Mouse (Mus musculus) lung, postnatal 25 days (tissue): ENCODE measurements around the gene Arid1a.

Source experiments
- DNase-seq: peaks from one replicate; pipeline ENCODE4 v3.0.0; 2022; ENCODE audit warnings: low spot score

Gene Arid1a

GRCm38 (mm10) chr4:133730122-133730521 lies 26.4 kb downstream of the Arid1a start:
- DNase-seq: no peak

DNA sequence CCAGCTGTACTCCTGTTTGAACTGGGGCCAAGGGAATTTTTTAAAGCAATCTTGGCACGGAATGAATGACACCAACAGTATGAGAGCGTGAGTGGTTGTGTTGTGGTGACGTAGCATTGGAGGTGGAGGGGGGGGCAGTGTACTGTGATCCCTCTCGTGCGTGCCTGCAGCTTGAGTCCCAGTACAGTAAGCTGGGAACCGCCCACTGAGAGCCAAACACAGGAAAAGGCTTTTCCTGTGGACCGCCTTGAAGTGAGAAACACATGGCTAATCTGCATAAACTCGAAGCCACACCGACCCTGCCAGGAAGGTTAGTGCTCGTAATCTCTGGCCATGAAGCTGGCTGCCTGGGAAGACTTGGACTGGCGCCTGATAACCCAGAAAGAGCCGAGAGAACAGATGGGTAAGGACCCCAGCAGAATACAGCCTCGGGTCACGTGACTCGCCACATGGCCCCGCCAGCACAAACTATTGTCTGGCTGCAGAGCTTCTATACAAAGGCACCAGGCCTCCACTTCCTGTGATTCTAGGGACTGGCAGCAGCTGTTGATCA lies 27.0 kb downstream of the Arid1a start:
- peak; percentile 94 for DNase-seq

DNA sequence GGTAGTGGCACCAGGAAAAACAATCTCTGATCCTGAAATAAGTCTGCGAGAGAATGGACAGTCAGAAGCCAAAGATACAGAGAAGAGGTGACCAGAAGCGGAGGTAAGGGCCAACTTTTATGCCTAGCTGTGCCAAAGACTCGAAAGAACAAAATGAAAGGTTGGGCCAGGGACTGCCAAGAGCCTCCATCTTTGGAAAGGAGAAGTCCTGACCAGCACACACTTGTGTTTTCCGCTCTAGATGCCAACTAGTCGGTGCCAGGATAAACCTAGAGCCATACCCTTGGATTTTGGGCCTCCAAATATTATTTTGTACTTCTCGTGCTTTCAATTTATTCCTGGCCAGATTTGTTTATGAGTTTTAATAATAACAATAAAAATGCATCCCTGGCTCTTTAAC lies 27.6 kb downstream of the Arid1a start:
- DNase-seq: no peak

GRCm38 (mm10) chr4:133728256-133728655 lies 28.3 kb downstream of the Arid1a start:
- DNase-seq: no peak

DNA sequence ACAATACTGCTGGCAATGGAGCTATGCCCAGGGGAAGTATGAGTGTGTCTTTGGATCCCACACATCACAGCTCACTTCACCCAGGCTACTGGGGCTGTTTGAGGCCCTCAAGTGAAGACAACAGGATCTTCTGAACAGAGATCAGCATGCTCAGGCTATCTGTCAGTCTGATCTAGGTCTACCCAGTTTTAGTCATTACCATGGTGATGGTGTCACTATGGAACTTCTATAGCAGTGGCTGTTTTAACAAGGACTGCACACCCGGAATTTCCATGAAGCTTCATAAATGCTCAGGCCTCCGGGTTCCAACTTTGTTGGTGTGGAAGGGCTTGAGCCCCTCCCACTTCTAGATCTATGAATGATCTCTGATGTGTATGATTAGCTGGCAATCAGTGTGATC lies 30.9 kb downstream of the Arid1a start:
- DNase-seq: no peak

- DNase-seq: no peak
Measured at GRCm38 (mm10) chr4:133719791-133720190, 36.8 kb downstream of the Arid1a start.

GRCm38 (mm10) chr4:133712755-133713154 lies 43.8 kb downstream of the Arid1a start:
- no peak for DNase-seq

DNA sequence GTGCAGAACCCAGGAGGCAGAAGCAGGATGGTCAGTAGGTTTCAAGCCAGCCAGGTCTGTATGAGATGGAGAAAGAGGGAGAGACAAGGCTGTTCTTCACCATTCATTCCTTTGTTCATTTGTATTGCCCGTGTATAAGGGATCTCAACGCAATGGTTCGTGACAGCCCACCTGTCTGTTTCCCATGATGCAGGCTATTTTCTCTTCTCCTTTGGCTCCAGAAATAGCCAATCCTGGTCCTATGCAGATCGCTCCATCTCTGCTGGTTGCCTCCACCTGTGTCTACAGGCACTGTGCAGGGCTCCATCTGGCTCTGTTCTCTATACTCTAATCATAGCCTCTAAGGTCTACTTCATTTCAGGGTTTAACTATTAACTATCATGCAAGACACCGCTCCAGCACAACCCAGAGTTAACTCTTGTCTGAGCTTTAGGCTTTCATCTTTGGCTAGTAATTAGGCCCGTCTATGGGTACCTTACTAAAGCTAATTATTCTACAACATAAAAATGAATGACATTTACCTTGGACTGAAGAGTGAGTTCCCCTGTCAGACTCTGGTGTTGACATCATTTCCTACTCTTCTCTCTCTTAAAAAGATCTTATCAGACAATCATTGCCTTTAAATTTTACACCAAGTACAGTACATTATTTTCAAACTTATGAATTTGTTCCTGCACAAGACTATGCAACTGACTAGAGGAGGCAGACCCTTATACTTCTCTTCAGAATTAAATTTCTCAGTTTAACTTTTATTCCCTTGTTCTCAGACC lies 45.1 kb downstream of the Arid1a start:
- no peak for DNase-seq

- DNase-seq: no peak
Measured at GRCm38 (mm10) chr4:133709395-133709794, 47.2 kb downstream of the Arid1a start.

GRCm38 (mm10) chr4:133707464-133707863 lies 49.1 kb downstream of the Arid1a start:
- DNase-seq: no peak

GRCm38 (mm10) chr4:133706956-133707355 lies 49.6 kb downstream of the Arid1a start:
- DNase-seq: peak; percentile 92

DNA sequence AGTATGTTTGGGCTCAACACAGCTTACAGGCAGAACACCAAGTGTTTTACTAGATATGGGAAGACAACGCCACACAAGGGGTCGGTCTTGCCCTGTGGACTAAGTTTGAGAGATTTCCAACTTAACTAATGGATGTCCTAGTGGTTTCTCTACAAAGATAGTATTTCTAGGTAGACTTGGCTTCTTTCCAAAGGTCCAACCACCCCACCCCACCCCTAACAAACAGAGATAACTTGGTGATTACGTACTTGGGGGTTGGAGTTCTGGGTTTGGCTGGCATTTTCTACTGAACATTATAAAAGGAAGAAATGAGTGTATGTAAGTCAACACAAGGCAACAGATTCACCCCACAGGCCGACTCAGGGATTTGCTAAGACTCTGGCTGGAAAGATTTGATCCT lies 51.5 kb downstream of the Arid1a start:
- no peak for DNase-seq

DNA sequence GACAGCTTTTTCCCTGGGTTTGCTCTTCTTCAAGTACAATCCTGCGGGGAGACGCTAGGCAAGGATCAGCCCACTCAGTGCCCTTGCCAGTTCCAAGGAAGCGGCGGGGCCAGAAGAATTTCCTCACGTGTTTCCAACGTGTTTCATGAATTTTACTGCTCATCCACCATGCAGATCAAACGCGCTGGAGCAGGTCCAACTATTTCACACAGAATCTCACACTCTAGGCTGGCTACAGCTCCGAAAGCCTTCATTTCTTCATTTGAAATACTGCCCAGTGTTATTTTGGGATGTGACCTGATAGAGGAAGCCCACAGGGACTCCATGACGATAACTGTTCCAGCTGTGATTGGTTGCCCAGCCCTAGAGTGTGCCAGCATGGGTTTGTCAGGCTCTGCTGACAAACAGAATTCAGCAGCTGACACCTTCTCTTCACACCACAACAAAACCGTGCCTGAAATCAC lies 55.6 kb downstream of the Arid1a start:
- peak; percentile 64 for DNase-seq

DNA sequence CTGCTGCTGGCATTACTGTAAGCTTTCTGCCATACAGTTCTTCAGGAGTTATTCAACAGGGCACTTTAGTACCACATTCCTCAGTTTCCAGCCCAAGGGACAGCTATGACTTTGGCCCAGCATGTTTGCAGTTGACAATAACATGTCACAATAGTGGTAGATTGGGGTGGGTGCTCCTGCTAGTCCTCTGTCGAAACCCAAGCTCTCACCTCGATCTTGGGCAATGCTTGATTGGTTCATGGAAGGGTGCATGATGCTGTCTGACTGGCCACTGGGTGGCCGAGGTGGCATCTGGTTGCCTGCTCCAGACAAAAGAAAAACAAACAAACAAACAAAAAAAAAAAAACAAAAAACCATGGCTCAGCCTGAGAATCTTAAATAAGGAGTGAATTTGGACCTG lies 61.2 kb downstream of the Arid1a start:
- DNase-seq: no peak

- peak; percentile 49 for DNase-seq
Measured at GRCm38 (mm10) chr4:133690252-133690651, 66.3 kb downstream of the Arid1a start.

GRCm38 (mm10) chr4:133688417-133689067 lies 68.0 kb downstream of the Arid1a start:
- DNase-seq: peak; percentile 65

DNA sequence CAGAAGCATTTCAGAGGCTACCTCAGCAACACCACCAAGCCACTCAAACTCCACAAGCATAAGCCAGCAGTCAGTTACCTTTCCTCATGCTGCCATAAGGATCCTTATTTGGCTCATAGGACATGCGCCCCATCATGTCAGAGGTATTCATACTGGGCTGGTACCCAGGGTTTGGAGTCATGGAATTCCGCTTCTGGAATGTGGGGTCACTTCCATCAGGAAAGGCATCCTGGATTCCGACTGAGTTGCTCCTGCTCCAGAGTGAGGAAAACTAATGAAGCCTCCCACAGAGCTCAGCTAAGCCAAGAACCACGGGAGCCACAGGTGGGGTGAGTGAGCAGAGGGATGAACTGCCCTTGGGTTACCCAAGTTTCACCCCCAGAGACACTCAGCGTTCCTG lies 69.4 kb downstream of the Arid1a start:
- DNase-seq: no peak

- no peak for DNase-seq
Measured at GRCm38 (mm10) chr4:133686512-133686911, 70.1 kb downstream of the Arid1a start.

GRCm38 (mm10) chr4:133680206-133680786 lies 76.3 kb downstream of the Arid1a start:
- no peak for DNase-seq

GRCm38 (mm10) chr4:133679629-133680028 lies 76.9 kb downstream of the Arid1a start:
- DNase-seq: no peak

DNA sequence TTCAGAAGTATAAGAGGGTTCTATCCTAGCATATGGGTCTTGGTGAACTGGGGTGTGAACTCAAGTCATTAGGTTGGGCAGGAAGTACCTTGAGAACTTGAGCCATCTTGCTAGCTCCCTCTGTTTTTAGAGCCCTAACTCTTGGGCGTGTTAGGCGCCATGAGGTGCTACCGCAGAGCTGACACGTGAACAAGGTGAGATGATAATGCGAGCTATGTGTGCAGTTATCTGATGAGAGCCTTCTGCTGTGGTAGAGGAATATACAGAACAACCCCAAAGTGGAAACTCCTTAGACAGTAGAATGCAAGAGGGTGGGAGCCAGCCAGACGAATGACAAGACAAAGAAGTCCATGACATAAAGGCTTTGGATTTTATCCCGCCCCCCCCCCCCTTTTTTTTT lies 79.3 kb downstream of the Arid1a start:
- no peak for DNase-seq

GRCm38 (mm10) chr4:133676189-133676588 lies 80.4 kb downstream of the Arid1a start:
- DNase-seq: no peak

GRCm38 (mm10) chr4:133675594-133676016 lies 81.0 kb downstream of the Arid1a start:
- DNase-seq: peak; percentile 72
